9 mouse cellular contexts compared by ENCODE assay signal in the genomic region with DNA sequence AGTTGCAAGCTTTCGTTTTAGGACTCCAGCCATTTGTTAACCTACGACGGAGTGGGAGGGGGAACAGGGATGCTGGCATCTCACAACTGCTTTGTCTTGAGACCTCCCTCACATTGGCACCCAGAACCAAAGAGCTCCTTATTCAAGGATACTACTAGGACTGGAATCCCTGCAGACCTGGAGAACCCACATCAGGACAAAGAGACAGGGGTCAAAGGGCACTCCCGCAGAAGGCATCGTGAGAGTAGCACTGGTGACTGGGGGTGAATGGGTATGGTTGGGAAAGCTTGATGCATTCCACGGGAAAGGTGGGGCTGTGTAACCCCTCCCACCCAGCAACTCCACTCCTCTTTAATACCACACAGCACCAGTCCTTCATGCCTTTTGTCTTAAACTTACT. TPM values are rescaled to one million over a fixed set of nuclear protein-coding genes. Genes with fewer than 3 reads are reported as not detected.
DNase-seq lines count a peak whose midpoint lies in the region; ATAC-seq lines count a peak whose summit lies in the region.
"Had no signal": no experiment of that assay in that cellular context is flagged by ENCODE, and none has a peak within 500 bp of the region (broad histone marks: within the 10 kb centered on the region; RNA-seq: fewer than 3 reads in every experiment).

No protein-coding gene starts in this region.

- peaks cover 45% of the 10 kb centered on the region for H3K4me1 ChIP-seq in neural tube, embryonic 13.5 days (replicated peaks)
- peaks cover 30% of the 10 kb centered on the region for H3K4me1 ChIP-seq in limb, embryonic 10.5 days

- ATAC-seq in neural tube, embryonic 13.5 days (ENCODE audit: low read depth): no peak

- H3K4me3 ChIP-seq in neural tube, embryonic 13.5 days: no peak overlapping the region
- H3K4me3 ChIP-seq in limb, embryonic 10.5 days: no peak overlapping the region

- no peaks in the 10 kb centered on the region for H3K9me3 ChIP-seq in neural tube, embryonic 13.5 days
- H3K9me3 ChIP-seq in limb, embryonic 10.5 days (replicated peaks): no peaks in the 10 kb centered on the region
- H3K9me3 ChIP-seq: megakaryocyte, embryonic 14.5 days had no signal

- peak overlapping the region; percentile 78 for H3K27ac ChIP-seq in neural tube, embryonic 13.5 days (replicated peaks)
- 0 out of 2 replicates have a peak overlapping the region, but pooled peaks have one; percentile 72 for H3K27ac ChIP-seq in limb, embryonic 10.5 days

- H3K27me3 ChIP-seq in neural tube, embryonic 13.5 days: no peaks in the 10 kb centered on the region
- no peaks in the 10 kb centered on the region for H3K27me3 ChIP-seq in limb, embryonic 10.5 days (ENCODE audit: low read depth, poor library complexity, severe bottlenecking)

- 51% methylated on average over 6 of the region's 6 CpGs for WGBS in neural tube, embryonic 13.5 days
- WGBS in limb, embryonic 10.5 days: 57% methylated on average over 6 of the region's 6 CpGs

- DNase-seq in cerebellum, adult 11-12 months: peak; percentile 6
- no peak for DNase-seq in cerebellum, adult 9-10 months
- no peak for DNase-seq in neural tube, embryonic 10.5 days (ENCODE audit: extremely low spot score, low spot score)
- no peak for DNase-seq in limb, embryonic 10.5 days (ENCODE audit: low spot score)
- no peak for DNase-seq in urinary bladder, postnatal 14 days (ENCODE audit: low spot score)
- no peak for DNase-seq in gastrocnemius, postnatal 4 days (ENCODE audit: low spot score in 2 of 2)
- DNase-seq in frontal cortex, postnatal 10 days (ENCODE audit: low spot score in 2 of 2): no peak

- peak overlapping the region; percentile 29 for H3K4me2 ChIP-seq in neural tube, embryonic 13.5 days

- H3K36me3 ChIP-seq in neural tube, embryonic 13.5 days: no peaks in the 10 kb centered on the region
- H3K36me3 ChIP-seq in limb, embryonic 10.5 days: no peaks in the 10 kb centered on the region

- no peak overlapping the region for H3K9ac ChIP-seq in neural tube, embryonic 13.5 days

RNA-seq across cellular contexts. Expression of a gene that starts 29.0 kb away (rescaled TPM):
- polyA plus RNA-seq in neural tube, embryonic 13.5 days (2015; fragmentation: Nextera tagmentation; extraction: Ambion mirVana): 50.9 and 51.6 TPM in 2 replicates
- polyA plus RNA-seq in limb, embryonic 10.5 days (2016; fragmentation: Nextera tagmentation; extraction: Ambion mirVana): 29.8 and 31.3 TPM in 2 replicates
- total RNA-seq in gastrocnemius, postnatal 4 days (2021): 10 to 100 TPM; 64.0 to 67.2 TPM
